Mouse (Mus musculus): ENCODE data around the gene Dennd4a. TPM values are rescaled to one million over a fixed set of nuclear protein-coding genes. Genes with fewer than 3 reads are reported as not detected.

Gene Dennd4a
- polyA plus RNA-seq, 1 experiment from 2014 or later: 19.7 TPM

DNA sequence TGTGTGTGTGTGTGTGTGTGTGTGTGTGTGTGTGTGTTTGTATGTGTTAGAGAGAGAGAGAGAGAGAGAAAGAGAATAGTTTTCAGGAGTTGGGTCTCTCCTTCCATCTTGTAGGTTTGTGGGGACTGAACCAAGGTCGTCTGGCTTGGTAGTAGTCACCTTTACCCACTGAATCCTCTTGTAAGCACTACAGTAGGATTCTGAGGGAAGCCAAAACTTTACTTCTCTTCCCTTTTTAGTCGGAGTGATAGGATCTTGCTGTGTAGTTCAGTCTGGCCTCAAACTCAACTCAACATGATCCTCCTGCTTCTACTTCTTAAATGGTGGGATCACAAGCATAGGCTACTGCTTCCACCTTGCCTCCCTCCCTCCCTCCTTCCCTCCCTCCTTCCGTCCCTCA, 17.3 kb upstream of the Dennd4a start:
- Histone ChIP-seq H3K27me3 (ENCODE audit: control insufficient read depth, insufficient read depth, low read length) (no peaks in the 10 kb centered on the region), H3K27ac (ENCODE audit: low read depth, low read length) (no peak overlapping the region), H3K36me3 (ENCODE audit: control insufficient read depth, insufficient read depth, low read length) (no peaks in the 10 kb centered on the region), H3K4me2 (ENCODE audit: low read depth, low read length) (no peak overlapping the region), H3K9ac (replicated peaks; ENCODE audit: low read depth, low read length) (no peak overlapping the region), H3K4me1 (ENCODE audit: control insufficient read depth, insufficient read depth, low read length) (no peaks in the 10 kb centered on the region), H3K4me3 (ENCODE audit: low read depth, low read length) (no peak overlapping the region), H3K9me3 (ENCODE audit: control insufficient read depth, low read length) (no peaks in the 10 kb centered on the region)
- WGBS: 78% methylated on average over 3 of the region's 3 CpGs
- ATAC-seq (ENCODE audit: low read depth): no peak

DNA sequence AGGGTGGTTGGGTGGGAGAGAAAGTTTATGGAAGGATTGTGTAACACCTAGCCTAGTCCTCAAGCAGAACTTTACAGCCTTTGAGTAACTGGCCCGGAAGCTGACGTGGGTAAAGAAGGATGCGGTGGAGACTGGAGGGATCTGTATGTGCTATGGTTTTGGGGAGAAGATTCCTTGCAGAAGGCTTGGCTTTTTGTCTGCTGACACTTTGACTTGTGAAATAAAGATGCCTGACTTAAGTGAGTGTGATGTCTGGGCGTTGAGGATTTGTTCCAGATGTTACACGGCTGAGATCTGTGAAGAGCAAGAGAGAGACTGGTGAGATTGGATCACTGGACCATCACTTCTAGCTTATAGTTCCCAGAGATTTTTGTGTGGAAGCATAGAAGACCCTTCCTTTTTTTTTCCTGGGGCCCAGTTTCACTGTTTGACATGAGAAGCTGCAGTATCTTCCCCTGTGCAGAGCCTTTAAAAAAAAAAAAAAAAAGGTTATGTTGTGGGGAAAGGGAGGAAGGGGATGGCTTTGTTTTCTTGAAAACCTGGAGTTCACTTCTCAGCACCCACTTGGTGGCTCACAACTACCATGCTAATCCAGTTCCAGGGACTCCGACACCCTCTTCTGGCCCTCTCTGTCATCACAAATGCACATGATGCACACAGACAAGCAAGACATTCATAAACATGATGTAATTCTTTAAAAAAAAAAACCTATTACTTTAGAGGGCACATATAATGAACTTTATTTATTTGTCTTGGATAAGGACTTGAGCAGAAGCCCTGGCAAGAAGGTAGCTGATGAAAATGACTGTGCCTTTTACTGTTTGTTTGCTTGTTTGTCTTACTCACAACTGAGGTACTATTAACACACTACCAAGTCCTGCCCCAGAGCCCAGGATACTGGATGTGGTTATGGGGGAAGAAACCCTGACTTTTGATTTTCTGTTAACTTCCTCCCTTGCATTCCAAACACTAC, 16.4 kb upstream of the Dennd4a start:
- Histone ChIP-seq H3K9ac (replicated peaks; ENCODE audit: low read depth, low read length) (no peak overlapping the region), H3K4me3 (ENCODE audit: low read depth, low read length) (no peak overlapping the region), H3K27ac (ENCODE audit: low read depth, low read length) (no peak overlapping the region), H3K9me3 (ENCODE audit: control insufficient read depth, low read length) (no peaks in the 10 kb centered on the region), H3K36me3 (ENCODE audit: control insufficient read depth, insufficient read depth, low read length) (no peaks in the 10 kb centered on the region), H3K27me3 (ENCODE audit: control insufficient read depth, insufficient read depth, low read length) (no peaks in the 10 kb centered on the region), H3K4me2 (ENCODE audit: low read depth, low read length) (no peak overlapping the region), H3K4me1 (ENCODE audit: control insufficient read depth, insufficient read depth, low read length) (no peaks in the 10 kb centered on the region)
- WGBS: 94% methylated on average over 6 of the region's 6 CpGs
- no peak for ATAC-seq (ENCODE audit: low read depth)

DNA sequence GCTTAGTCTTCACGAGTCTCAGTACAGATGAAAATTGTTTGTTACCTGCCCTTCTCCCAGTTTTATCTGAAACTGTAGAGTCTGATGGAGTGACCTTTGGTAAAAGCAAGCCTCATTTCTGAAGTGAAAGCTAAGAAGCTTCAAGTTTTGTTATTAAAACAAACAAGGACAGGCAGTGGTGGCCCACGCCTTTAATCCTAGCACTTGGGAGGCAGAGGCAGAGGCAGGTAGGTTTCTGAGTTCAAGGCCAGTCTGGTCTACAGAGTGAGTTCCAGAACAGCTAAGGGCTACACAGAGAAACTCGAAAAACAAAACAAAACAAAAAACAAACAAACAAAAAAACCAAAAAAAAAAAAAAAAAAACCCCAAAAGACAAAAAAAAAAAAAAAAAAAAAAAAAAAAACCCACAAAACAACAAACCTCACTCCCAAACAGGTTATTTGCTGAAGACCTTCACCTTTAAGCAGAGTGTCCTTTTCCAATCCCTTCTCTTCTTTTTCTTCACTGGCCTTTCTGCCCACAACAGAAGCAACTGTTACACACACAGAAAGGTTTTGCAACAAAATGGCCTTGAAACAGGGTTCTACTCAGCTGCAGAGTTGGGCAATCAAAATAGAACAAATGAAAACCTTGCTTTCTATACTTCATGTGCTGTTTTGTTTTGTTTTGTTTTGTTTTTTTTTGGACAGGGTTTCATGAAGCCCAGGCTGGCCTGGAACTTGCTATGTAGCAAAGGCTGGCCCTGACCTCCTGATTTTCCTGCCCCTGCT, 15.1 kb upstream of the Dennd4a start:
- H3K27ac ChIP-seq (ENCODE audit: low read depth, low read length): no peak overlapping the region
- WGBS: 82% methylated on average over 3 of the region's 3 CpGs
- H3K9ac ChIP-seq (replicated peaks; ENCODE audit: low read depth, low read length): no peak overlapping the region
- no peak for ATAC-seq (ENCODE audit: low read depth)
- H3K9me3 ChIP-seq (ENCODE audit: control insufficient read depth, low read length): no peaks in the 10 kb centered on the region
- H3K27me3 ChIP-seq (ENCODE audit: control insufficient read depth, insufficient read depth, low read length): no peaks in the 10 kb centered on the region
- H3K36me3 ChIP-seq (ENCODE audit: control insufficient read depth, insufficient read depth, low read length): no peaks in the 10 kb centered on the region
- no peaks in the 10 kb centered on the region for H3K4me1 ChIP-seq (ENCODE audit: control insufficient read depth, insufficient read depth, low read length)
- no peak overlapping the region for H3K4me3 ChIP-seq (ENCODE audit: low read depth, low read length)
- no peak overlapping the region for H3K4me2 ChIP-seq (ENCODE audit: low read depth, low read length)

DNA sequence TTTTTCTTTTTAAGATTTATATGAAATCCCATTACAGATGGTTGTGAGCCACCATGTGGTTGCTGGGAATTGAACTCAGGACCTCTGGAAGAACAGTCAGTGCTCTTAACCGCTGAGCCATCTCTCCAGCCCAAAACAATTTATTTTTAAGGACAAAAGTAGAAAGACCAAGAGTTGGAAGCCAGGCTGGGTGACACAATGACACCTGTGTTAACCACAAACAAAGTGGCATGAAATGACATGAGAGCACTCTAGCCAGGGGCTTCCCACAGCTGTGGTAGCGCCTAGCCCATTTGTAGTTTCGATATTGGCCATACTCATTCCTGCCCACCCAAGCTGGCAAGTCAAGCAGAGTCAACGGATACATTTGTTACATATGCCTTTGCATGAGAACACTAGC, 13.7 kb upstream of the Dennd4a start:
- H3K27me3 ChIP-seq (ENCODE audit: control insufficient read depth, insufficient read depth, low read length): no peaks in the 10 kb centered on the region
- H3K27ac ChIP-seq (ENCODE audit: low read depth, low read length): no peak overlapping the region
- H3K9ac ChIP-seq (replicated peaks; ENCODE audit: low read depth, low read length): no peak overlapping the region
- ATAC-seq (ENCODE audit: low read depth): no peak
- no peaks in the 10 kb centered on the region for H3K36me3 ChIP-seq (ENCODE audit: control insufficient read depth, insufficient read depth, low read length)
- no peaks in the 10 kb centered on the region for H3K9me3 ChIP-seq (ENCODE audit: control insufficient read depth, low read length)
- no peaks in the 10 kb centered on the region for H3K4me1 ChIP-seq (ENCODE audit: control insufficient read depth, insufficient read depth, low read length)
- H3K4me3 ChIP-seq (ENCODE audit: low read depth, low read length): no peak overlapping the region
- H3K4me2 ChIP-seq (ENCODE audit: low read depth, low read length): no peak overlapping the region
- 88% methylated on average over 4 of the region's 4 CpGs for WGBS

DNA sequence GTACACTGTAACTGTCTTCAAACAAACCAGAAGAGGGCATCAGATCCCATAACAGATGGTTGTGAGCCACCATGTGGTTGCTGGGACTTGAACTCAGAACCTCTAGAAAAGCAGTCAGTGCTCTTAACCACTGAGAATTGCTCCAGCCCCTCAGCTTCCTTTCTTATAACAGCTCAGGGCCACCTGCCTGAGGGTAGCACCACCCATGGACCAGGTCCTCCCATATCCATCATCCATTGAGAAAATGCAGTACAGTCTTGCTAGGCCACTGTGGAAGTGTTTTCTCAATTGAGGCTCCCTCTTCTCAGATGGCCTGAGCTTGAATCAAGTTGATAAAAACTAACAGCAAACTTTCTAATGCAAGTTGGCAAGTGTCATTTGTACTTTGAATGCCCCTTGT, 13.0 kb upstream of the Dennd4a start:
- H3K4me1 ChIP-seq (ENCODE audit: control insufficient read depth, insufficient read depth, low read length): no peaks in the 10 kb centered on the region
- H3K4me3 ChIP-seq (ENCODE audit: low read depth, low read length): no peak overlapping the region
- H3K9ac ChIP-seq (replicated peaks; ENCODE audit: low read depth, low read length): no peak overlapping the region
- H3K4me2 ChIP-seq (ENCODE audit: low read depth, low read length): no peak overlapping the region
- no peak for ATAC-seq (ENCODE audit: low read depth)
- no peaks in the 10 kb centered on the region for H3K9me3 ChIP-seq (ENCODE audit: control insufficient read depth, low read length)
- H3K36me3 ChIP-seq (ENCODE audit: control insufficient read depth, insufficient read depth, low read length): no peaks in the 10 kb centered on the region
- no peaks in the 10 kb centered on the region for H3K27me3 ChIP-seq (ENCODE audit: control insufficient read depth, insufficient read depth, low read length)
- no peak overlapping the region for H3K27ac ChIP-seq (ENCODE audit: low read depth, low read length)

DNA sequence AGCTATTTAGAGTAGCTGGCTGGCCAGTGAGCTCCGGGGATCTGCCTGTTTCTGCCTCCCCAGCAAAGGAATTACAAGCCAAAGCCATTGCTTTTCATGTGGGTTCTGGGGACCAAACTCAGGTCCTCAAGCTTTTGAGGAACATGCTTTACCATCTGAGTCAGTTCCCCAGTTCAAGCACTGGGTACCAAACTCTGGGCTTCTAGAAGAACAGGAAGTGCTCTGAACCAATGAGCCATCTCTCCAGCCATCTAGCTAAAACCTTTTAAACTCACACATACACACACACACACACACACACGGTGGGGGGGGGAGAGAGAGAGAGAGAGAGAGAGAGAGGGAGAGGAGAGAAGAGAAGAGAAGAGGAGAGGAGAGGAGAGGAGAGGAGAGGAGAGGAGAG, 12.3 kb upstream of the Dennd4a start:
- no peak overlapping the region for H3K4me3 ChIP-seq (ENCODE audit: low read depth, low read length)
- WGBS: 95% methylated on average over 1 of the region's 2 CpGs
- ATAC-seq (ENCODE audit: low read depth): no peak

DNA sequence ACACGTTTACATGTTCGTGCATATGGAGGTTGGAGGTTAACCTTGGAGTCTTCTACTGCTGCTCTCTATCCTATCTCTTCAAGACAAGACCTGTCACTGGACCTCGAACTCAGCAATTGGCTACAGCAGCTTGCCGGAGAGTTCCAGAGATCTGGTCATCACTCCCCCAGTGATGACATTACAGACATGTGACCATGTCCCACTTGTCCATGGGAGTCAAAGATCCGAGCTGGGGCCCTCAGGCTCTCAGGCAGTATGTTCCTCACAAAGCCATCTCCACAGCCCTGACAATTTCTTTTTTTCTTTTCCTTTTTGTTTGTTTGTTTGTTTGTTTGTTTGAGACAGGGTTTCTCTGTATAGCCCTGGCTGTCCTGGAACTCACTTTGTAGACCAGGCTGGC, 11.6 kb upstream of the Dennd4a start:
- no peak overlapping the region for H3K4me2 ChIP-seq (ENCODE audit: low read depth, low read length)
- H3K9me3 ChIP-seq (ENCODE audit: control insufficient read depth, low read length): no peaks in the 10 kb centered on the region
- no peak overlapping the region for H3K4me3 ChIP-seq (ENCODE audit: low read depth, low read length)
- 93% methylated on average over 5 of the region's 5 CpGs for WGBS
- H3K9ac ChIP-seq (replicated peaks; ENCODE audit: low read depth, low read length): no peak overlapping the region
- H3K4me1 ChIP-seq (ENCODE audit: control insufficient read depth, insufficient read depth, low read length): no peaks in the 10 kb centered on the region
- no peaks in the 10 kb centered on the region for H3K27me3 ChIP-seq (ENCODE audit: control insufficient read depth, insufficient read depth, low read length)
- no peak for ATAC-seq (ENCODE audit: low read depth)
- no peak overlapping the region for H3K27ac ChIP-seq (ENCODE audit: low read depth, low read length)
- no peaks in the 10 kb centered on the region for H3K36me3 ChIP-seq (ENCODE audit: control insufficient read depth, insufficient read depth, low read length)

More for the DNA sequence above, 12.3 kb upstream of the Dennd4a start:
- H3K36me3 ChIP-seq (ENCODE audit: control insufficient read depth, insufficient read depth, low read length): no peaks in the 10 kb centered on the region
- no peak overlapping the region for H3K27ac ChIP-seq (ENCODE audit: low read depth, low read length)
- H3K9ac ChIP-seq (replicated peaks; ENCODE audit: low read depth, low read length): no peak overlapping the region
- H3K9me3 ChIP-seq (ENCODE audit: control insufficient read depth, low read length): no peaks in the 10 kb centered on the region
- no peaks in the 10 kb centered on the region for H3K4me1 ChIP-seq (ENCODE audit: control insufficient read depth, insufficient read depth, low read length)
- H3K27me3 ChIP-seq (ENCODE audit: control insufficient read depth, insufficient read depth, low read length): no peaks in the 10 kb centered on the region
- H3K4me2 ChIP-seq (ENCODE audit: low read depth, low read length): no peak overlapping the region

DNA sequence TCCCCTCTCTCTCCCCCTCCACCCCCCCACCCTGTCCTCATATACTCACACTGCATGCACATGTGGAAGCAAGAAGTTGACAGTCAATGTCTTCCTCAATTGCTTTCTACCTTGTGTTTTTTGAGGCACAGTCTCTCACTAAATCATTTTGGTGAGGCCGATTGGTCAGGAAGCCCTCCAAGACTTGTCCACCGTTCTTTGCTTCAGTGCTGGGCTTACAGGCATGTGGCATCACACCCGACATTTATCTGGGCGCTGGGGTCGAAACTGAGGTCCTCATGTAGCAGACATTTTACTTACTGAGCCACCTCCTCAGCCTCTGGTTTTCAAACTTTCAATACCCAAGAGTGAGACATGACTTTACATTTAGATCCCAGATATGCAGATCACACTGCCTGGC, 8.6 kb upstream of the Dennd4a start:
- Histone ChIP-seq H3K4me1 (ENCODE audit: control insufficient read depth, insufficient read depth, low read length) (no peaks in the 10 kb centered on the region), H3K9me3 (ENCODE audit: control insufficient read depth, low read length) (no peaks in the 10 kb centered on the region), H3K27me3 (ENCODE audit: control insufficient read depth, insufficient read depth, low read length) (no peaks in the 10 kb centered on the region), H3K27ac (ENCODE audit: low read depth, low read length) (no peak overlapping the region), H3K4me3 (ENCODE audit: low read depth, low read length) (no peak overlapping the region), H3K36me3 (ENCODE audit: control insufficient read depth, insufficient read depth, low read length) (no peaks in the 10 kb centered on the region), H3K4me2 (ENCODE audit: low read depth, low read length) (no peak overlapping the region), H3K9ac (replicated peaks; ENCODE audit: low read depth, low read length) (no peak overlapping the region)
- no peak for ATAC-seq (ENCODE audit: low read depth)
- 91% methylated on average over 5 of the region's 5 CpGs for WGBS

Measured in neural tube, embryonic 14.5 days (tissue).